Mouse (Mus musculus) right cerebral cortex, postnatal 10 days (tissue): ENCODE measurements at regions not wholly inside any gene's neighbourhood (a gene's known extent, or its start where the extent isn't known, plus 50 kb on each side); places are given as distances from the start of the nearest gene placed in this dataset.

ENCODE experiments used
- DNase-seq, 2 experiments: peaks; one replicate each; pipeline ENCODE4 v3.0.0; 2021; ENCODE audit warnings: low spot score in 2 of 2

- peak; percentile 43 to 53 for DNase-seq
These were observed 169.9 kb upstream of the Lef1 start for GRCm38 (mm10) chr3:130940302-130940867.

- no peak for DNase-seq
These were observed 173.3 kb upstream of the Lef1 start for GRCm38 (mm10) chr3:130936980-130937379.

GRCm38 (mm10) chr3:130936336-130936735 lies 173.9 kb upstream of the Lef1 start:
- no peak for DNase-seq

- no peak for DNase-seq
These were observed 174.3 kb upstream of the Lef1 start for GRCm38 (mm10) chr3:130935926-130936315.

- DNase-seq, result peak in 1 of 2 experiments; percentile 29
These were observed 174.9 kb upstream of the Lef1 start for GRCm38 (mm10) chr3:130935302-130935925.

GRCm38 (mm10) chr3:130932723-130933122 lies 177.5 kb upstream of the Lef1 start:
- DNase-seq, result no peak

GRCm38 (mm10) chr3:130932226-130932625 lies 178.0 kb upstream of the Lef1 start:
- DNase-seq, result no peak

- DNase-seq, result no peak
These were observed 185.3 kb upstream of the Lef1 start for GRCm38 (mm10) chr3:130925000-130925399.

- DNase-seq, result no peak
These were observed 186.7 kb upstream of the Lef1 start for GRCm38 (mm10) chr3:130923615-130923958.

GRCm38 (mm10) chr3:130922812-130923614 lies 187.3 kb upstream of the Lef1 start:
- DNase-seq, result no peak

GRCm38 (mm10) chr3:130921621-130922245 lies 188.5 kb upstream of the Lef1 start:
- no peak for DNase-seq

GRCm38 (mm10) chr3:130913812-130914211 lies 183.6 kb upstream of the Rpl34 start:
- peak in 1 of 2 experiments; percentile 35 for DNase-seq

GRCm38 (mm10) chr3:130905101-130905500 lies 174.9 kb upstream of the Rpl34 start:
- no peak for DNase-seq

- no peak for DNase-seq
These were observed 173.1 kb upstream of the Rpl34 start for GRCm38 (mm10) chr3:130903329-130903728.

- DNase-seq, result no peak
These were observed 172.2 kb upstream of the Rpl34 start for GRCm38 (mm10) chr3:130902376-130902775.

GRCm38 (mm10) chr3:130901343-130901742 lies 171.1 kb upstream of the Rpl34 start:
- DNase-seq, result peak; percentile 32 to 36

- DNase-seq, result no peak
These were observed 170.6 kb upstream of the Rpl34 start for GRCm38 (mm10) chr3:130900846-130901245.

- DNase-seq, result peak; percentile 46 to 57
These were observed 170.0 kb upstream of the Rpl34 start for GRCm38 (mm10) chr3:130900054-130900840.

- no peak for DNase-seq
These were observed 164.1 kb upstream of the Rpl34 start for GRCm38 (mm10) chr3:130894168-130894814.

- DNase-seq, result no peak
These were observed 161.1 kb upstream of the Rpl34 start for GRCm38 (mm10) chr3:130891310-130891709.

- DNase-seq, result no peak
These were observed 158.4 kb upstream of the Rpl34 start for GRCm38 (mm10) chr3:130888587-130888986.
